Mouse (Mus musculus): ENCODE results near the gene Acot6. TPM values are rescaled to one million over a fixed set of nuclear protein-coding genes. Genes with fewer than 3 reads are reported as not detected.
"Not testable (repeated sequence)": the region's sequence is repeated elsewhere in the genome, so short reads cannot be mapped to it uniquely, and the experiment has no call there.

Gene Acot6
- 0.12 TPM in 1 of 2 replicates, not detected in the other for total RNA-seq (2017)

- ATAC-seq (ENCODE audit: extremely low read depth, insufficient number of reproducible peaks, low FRiP score, poor library complexity, severe bottlenecking) = not testable (repeated sequence)
These were observed at the start of gene Acot6 for GRCm38 (mm10) chr12:84100604-84101492. TSS of gene Acot6 (plus strand) at chr12:84100654.

DNA sequence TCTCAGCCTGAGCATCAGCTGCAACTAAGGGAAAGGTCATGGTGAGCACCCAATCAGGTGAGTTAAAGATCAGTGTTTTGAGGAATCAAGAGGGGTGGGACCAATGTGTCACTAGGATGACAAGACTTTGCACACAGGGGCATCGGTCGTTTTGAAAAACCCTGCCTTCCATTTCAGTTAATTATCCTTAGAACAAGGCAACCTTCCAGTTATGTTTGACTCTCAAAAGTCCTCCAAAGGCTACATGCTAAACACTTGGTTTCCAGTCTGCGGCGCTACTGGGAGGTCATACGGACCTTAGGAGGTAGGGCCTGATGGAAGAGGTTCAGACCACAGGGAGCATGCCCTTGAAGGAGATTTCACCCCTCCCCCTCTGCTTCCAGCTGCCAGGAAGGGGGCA, 49.7 kb upstream of the Acot6 start:
- not testable (repeated sequence) for ATAC-seq (ENCODE audit: extremely low read depth, insufficient number of reproducible peaks, low FRiP score, poor library complexity, severe bottlenecking)

GRCm38 (mm10) chr12:84051937-84052474, 48.4 kb upstream of the Acot6 start, which contains the start of gene Acot3:
TSS of gene Acot3 (plus strand) at chr12:84052144.
- ATAC-seq (ENCODE audit: extremely low read depth, insufficient number of reproducible peaks, low FRiP score, poor library complexity, severe bottlenecking) = no peak

DNA sequence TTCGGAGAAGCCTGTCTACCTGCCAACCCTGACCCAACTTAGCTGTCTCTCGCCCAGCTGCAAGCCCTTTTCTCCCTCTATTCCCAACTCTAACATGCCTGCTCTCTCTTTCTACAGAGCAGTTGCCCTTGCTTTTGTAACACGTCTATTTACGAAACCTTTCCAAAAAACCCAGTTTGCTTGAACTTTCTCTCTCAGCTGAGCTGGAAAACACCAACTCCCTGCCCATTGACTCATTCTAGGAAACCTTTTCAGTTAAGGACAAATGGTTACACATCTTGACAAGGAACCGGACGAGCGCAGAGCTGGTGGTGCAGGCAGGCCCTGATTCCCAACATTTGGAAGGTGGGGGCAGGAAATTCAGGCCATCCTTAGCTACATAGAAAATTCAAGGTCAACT, 47.8 kb upstream of the Acot6 start:
- no peak for ATAC-seq (ENCODE audit: extremely low read depth, insufficient number of reproducible peaks, low FRiP score, poor library complexity, severe bottlenecking)

GRCm38 (mm10) chr12:84053173-84053572, 47.3 kb upstream of the Acot6 start:
- no peak for ATAC-seq (ENCODE audit: extremely low read depth, insufficient number of reproducible peaks, low FRiP score, poor library complexity, severe bottlenecking)

GRCm38 (mm10) chr12:84053679-84054391, 46.6 kb upstream of the Acot6 start:
- ATAC-seq (ENCODE audit: extremely low read depth, insufficient number of reproducible peaks, low FRiP score, poor library complexity, severe bottlenecking) = no peak

DNA sequence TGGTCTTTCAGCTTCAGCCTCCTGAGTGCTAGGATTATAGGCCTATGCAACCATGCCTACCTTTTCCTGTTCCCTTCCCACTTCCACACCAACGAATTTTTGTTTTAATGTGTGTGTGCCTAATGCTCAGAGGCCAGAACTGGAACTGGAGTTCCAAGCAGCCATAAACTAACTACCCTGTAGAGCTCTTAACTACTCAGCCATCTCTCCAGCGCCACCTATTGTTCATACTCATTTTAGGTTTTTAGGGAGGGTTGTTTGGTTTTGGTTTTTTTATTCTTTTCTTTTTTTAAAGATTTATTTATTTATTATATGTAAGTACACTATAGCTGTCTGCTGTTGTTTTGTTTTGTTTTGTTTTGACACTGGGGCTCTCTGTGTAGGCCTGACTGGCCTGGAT, 39.5 kb upstream of the Acot6 start:
- ATAC-seq (ENCODE audit: extremely low read depth, insufficient number of reproducible peaks, low FRiP score, poor library complexity, severe bottlenecking) = peak; percentile 43; the same call in 1 of the 2 replicates

- ATAC-seq (ENCODE audit: extremely low read depth, insufficient number of reproducible peaks, low FRiP score, poor library complexity, severe bottlenecking) = no peak
These were observed 38.1 kb upstream of the Acot6 start for GRCm38 (mm10) chr12:84062336-84062735.

- ATAC-seq (ENCODE audit: extremely low read depth, insufficient number of reproducible peaks, low FRiP score, poor library complexity, severe bottlenecking) = no peak
These were observed 37.2 kb upstream of the Acot6 start for GRCm38 (mm10) chr12:84063228-84063627.

DNA sequence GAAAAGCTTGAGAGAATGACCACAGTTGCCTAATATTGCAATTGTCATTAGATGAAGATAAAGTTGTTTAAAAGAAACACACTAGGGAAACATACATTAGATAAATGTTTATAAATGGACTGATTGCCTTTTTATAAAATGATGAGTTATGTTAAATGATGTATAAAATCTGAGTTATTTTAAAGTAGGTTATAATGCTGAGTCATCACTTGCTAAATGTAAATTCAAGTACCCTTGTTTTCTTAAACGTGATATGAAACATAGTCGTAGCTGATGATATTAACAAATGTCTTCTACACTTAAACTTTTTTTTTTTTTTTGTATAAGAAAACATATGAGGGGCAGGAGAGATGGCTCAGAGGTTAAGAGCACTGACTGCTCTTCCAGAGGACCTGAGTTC, 36.6 kb upstream of the Acot6 start:
- ATAC-seq (ENCODE audit: extremely low read depth, insufficient number of reproducible peaks, low FRiP score, poor library complexity, severe bottlenecking) = no peak

DNA sequence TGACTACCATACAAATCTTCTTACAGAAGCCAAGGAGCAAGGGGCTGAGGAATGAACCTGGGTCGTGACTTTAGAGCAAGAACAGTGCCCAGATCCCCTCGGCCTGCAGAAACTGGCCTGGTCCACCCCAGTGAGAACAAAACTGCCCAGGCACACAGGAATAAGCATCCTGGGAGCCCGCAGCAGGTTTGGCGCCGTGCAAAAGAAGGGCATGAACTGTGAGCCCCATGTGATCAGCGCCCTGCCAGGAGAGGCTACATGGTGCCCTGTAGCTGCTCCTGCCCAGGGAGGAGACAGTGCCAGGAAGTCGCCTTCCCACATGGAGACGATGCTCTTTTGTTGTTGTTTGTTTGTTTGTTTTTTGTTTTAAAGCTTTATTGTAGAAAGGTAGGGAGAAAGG, 35.8 kb upstream of the Acot6 start:
- ATAC-seq (ENCODE audit: extremely low read depth, insufficient number of reproducible peaks, low FRiP score, poor library complexity, severe bottlenecking) = no peak

- ATAC-seq (ENCODE audit: extremely low read depth, insufficient number of reproducible peaks, low FRiP score, poor library complexity, severe bottlenecking) = no peak
These were observed 32.7 kb upstream of the Acot6 start for GRCm38 (mm10) chr12:84067752-84068151.

DNA sequence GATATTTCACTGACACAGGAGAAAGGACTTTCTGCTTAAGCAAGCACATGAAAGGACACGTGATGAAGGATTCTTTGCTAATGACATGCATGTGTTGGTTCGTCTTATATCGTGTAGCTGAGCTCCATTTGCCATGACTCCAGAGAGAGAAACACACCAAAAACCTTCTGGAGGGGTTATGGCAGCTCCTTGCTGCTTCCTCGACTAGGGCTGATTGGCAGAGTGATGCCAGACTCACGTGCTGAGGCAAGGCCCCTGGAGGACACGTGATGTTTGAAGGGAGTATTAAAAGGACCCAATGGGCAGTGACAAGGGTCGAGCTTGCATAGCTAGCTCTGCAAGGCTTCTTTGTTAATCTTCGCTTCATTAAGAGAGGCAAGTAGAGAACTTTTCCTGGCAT, 32.2 kb upstream of the Acot6 start:
- no peak for ATAC-seq (ENCODE audit: extremely low read depth, insufficient number of reproducible peaks, low FRiP score, poor library complexity, severe bottlenecking)

GRCm38 (mm10) chr12:84068986-84069385, 31.5 kb upstream of the Acot6 start, which contains the start of gene Acot5:
TSS of gene Acot5 (plus strand) at chr12:84069325.
- no peak for ATAC-seq (ENCODE audit: extremely low read depth, insufficient number of reproducible peaks, low FRiP score, poor library complexity, severe bottlenecking)

DNA sequence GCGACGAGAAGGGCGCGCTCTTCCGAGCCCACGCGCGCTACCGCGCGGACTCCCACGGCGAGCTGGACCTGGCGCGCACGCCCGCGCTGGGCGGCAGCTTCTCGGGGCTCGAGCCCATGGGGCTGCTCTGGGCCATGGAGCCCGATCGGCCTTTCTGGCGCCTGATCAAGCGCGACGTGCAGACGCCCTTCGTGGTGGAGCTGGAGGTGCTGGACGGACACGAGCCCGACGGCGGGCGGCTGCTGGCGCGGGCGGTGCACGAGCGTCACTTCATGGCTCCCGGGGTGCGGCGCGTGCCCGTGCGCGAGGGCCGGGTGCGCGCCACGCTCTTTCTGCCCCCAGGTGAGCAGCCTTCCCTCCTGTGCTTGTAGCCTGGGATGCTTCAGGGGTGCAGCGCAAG, 30.9 kb upstream of the Acot6 start:
- not testable (repeated sequence) for ATAC-seq (ENCODE audit: extremely low read depth, insufficient number of reproducible peaks, low FRiP score, poor library complexity, severe bottlenecking)

DNA sequence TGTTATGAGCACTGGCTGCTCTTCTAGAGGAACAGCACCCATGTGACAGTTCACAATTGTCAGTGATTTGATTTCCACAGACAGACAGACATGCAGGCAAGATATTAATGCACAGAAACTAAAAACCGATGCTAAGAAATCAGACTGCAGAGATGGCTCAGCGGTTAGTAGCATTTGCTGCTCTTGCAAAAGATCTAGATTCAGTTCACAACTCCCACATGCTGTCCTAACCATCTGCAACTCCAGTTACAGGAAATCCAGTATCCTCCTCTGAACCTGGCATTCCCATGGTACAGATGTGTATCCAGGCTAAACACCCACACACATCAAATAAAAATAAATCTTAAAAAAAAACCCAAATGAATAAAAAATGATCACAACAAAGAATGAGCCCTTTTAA, 28.8 kb upstream of the Acot6 start:
- ATAC-seq (ENCODE audit: extremely low read depth, insufficient number of reproducible peaks, low FRiP score, poor library complexity, severe bottlenecking) = no peak

- ATAC-seq (ENCODE audit: extremely low read depth, insufficient number of reproducible peaks, low FRiP score, poor library complexity, severe bottlenecking) = no peak
These were observed 23.0 kb upstream of the Acot6 start for GRCm38 (mm10) chr12:84077371-84077990.

DNA sequence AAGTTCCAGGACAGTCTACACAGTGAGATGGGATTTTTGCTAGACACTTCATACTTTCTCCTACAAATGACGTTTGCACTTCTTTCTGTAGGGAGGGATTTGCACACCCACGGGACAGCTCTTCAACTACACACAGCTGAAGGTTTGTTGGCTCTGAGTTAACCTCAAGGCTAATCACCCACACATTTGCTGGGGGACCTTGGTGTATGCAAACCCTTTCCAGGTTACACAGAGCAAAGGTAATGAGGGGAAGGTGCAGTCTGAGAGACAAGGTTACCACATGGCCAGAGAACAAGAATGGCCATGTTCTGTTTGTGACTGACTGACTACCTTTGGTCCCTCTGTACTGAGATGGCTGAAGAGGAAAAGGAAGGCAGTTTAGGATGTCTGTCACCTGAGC, 16.6 kb upstream of the Acot6 start:
- ATAC-seq (ENCODE audit: extremely low read depth, insufficient number of reproducible peaks, low FRiP score, poor library complexity, severe bottlenecking) = no peak

DNA sequence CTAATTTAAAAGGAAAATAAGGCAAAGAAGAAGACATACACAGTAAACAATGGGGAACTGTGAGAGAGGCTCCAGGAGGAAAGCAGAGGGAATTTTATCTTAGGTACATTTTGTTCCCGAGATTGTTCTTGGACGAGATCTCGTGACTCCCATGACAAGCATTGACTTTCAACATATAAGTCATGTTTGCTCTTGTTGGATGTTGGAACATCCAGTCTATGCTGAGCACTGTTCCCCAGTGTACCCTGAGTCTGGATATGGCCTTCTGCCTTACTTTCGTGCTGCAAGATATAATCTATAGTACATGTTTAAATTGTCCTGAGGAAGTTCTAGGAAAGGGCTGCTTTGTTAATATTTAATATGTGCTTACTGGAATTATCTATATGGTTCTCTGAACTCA, 15.9 kb upstream of the Acot6 start:
- ATAC-seq (ENCODE audit: extremely low read depth, insufficient number of reproducible peaks, low FRiP score, poor library complexity, severe bottlenecking) = no peak

Data from neutrophil, adult 5-6 weeks (primary cell).